Comparison of ENCODE assay signal across 22 mouse cellular contexts in the genomic region with DNA sequence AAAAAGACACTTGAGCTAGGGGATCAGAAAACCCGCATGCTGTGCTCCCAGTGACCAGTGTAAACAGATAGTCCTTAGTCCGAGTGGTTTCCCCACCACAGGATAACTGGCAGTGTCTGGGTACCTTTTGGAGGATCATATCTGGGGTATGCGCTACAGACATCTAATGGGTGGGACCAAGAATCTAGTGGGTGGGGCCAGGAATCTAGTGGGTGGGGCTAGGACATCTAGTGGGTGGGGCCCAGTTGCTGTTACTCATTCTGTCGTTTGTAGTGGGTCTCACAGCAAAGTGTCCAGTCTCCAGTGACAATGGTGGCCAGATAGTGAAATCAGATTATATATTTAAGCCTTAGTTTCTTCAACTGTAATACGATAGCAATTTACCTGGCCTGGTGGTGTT. TPM values are rescaled to one million over a fixed set of nuclear protein-coding genes. Genes with fewer than 3 reads are reported as not detected.
DNase-seq lines count a peak whose midpoint lies in the region; ATAC-seq and TF ChIP-seq lines count a peak whose summit lies in the region.
"Had no signal": no experiment of that assay in that cellular context is flagged by ENCODE, and none has a peak within 500 bp of the region (broad histone marks: within the 10 kb centered on the region; RNA-seq: fewer than 3 reads in every experiment).

No protein-coding gene starts in this region.

- TF ChIP-seq POLR2A in MEL (IDR thresholded peaks at IDR 0.05; ENCODE audit: control insufficient read depth in 1 of 2, insufficient read depth in 1 of 2, low read depth in 1 of 2, low read length in 2 of 2, poor library complexity in 1 of 2) = no peak

- no peak for TF ChIP-seq CTCF in MEL (IDR thresholded peaks at IDR 0.05 in 2 of 3, conservative IDR thresholded peaks at IDR 0.05 in 1 of 3; ENCODE audit: control insufficient read depth in 1 of 3, insufficient read depth in 1 of 3, low read depth in 2 of 3, low read length in 3 of 3, poor library complexity in 1 of 3, severe bottlenecking in 1 of 3)

- H3K4me3 ChIP-seq in MEL (ENCODE audit: control insufficient read depth in 1 of 2, insufficient read depth in 1 of 2, low read depth in 2 of 2, low read length in 2 of 2) = no peak overlapping the region
- H3K4me3 ChIP-seq in liver, embryonic 16.5 days (ENCODE audit: low read depth, low read length) = no peak overlapping the region
- H3K4me3 ChIP-seq: heart, adult 2 months; hindbrain, embryonic 13.5 days had no signal

- H3K9me3 ChIP-seq in MEL (replicated peaks; ENCODE audit: insufficient read depth, low read length) = no peaks in the 10 kb centered on the region
- no peaks in the 10 kb centered on the region for H3K9me3 ChIP-seq in liver, embryonic 16.5 days (replicated peaks; ENCODE audit: control insufficient read depth, low read length)
- H3K9me3 ChIP-seq: hindbrain, embryonic 13.5 days had no signal

- H3K27ac ChIP-seq in MEL (ENCODE audit: control insufficient read depth, low read depth, low read length) = no peak overlapping the region
- H3K27ac ChIP-seq in liver, embryonic 16.5 days (ENCODE audit: low read length) = no peak overlapping the region
- H3K27ac ChIP-seq: heart, adult 2 months; hindbrain, embryonic 13.5 days had no signal

- H3K36me3 ChIP-seq in MEL (ENCODE audit: control insufficient read depth in 1 of 2, insufficient read depth in 2 of 2, low read length in 2 of 2) = peaks cover 0 to 9% of the 10 kb centered on the region in 2 experiments; a peak in 2 of 4 replicates
- no peaks in the 10 kb centered on the region for H3K36me3 ChIP-seq in liver, embryonic 16.5 days (ENCODE audit: control insufficient read depth, insufficient read depth)
- H3K36me3 ChIP-seq: G1E; hindbrain, embryonic 13.5 days had no signal

- ATAC-seq in liver, embryonic 16.5 days (ENCODE audit: low read depth) = peak; percentile 33; the same call in 1 of the 2 replicates
- ATAC-seq in cerebellum, adult (ENCODE audit: insufficient number of reproducible peaks, low FRiP score, low TSS enrichment) = no peak
- ATAC-seq: forebrain, postnatal 0 days had no signal

- no peaks in the 10 kb centered on the region for H3K27me3 ChIP-seq in MEL (ENCODE audit: control insufficient read depth in 1 of 2, insufficient read depth in 2 of 2, low read length in 2 of 2)
- H3K27me3 ChIP-seq in liver, embryonic 16.5 days (ENCODE audit: control insufficient read depth, insufficient read depth, low read depth, low read length) = no peaks in the 10 kb centered on the region
- H3K27me3 ChIP-seq: hindbrain, embryonic 13.5 days had no signal

- H3K79me2 ChIP-seq in MEL (ENCODE audit: control insufficient read depth, insufficient read depth, low read length, poor library complexity) = no peaks in the 10 kb centered on the region

- H3K4me1 ChIP-seq in MEL (ENCODE audit: control insufficient read depth in 1 of 2, insufficient read depth in 2 of 2, low read length in 2 of 2) = peaks cover 3 to 17% of the 10 kb centered on the region in 2 experiments
- peaks cover 46% of the 10 kb centered on the region for H3K4me1 ChIP-seq in liver, embryonic 16.5 days (ENCODE audit: control insufficient read depth, low read depth, low read length)
- H3K4me1 ChIP-seq: hindbrain, embryonic 13.5 days had no signal

- TF ChIP-seq RAD21 in MEL (IDR thresholded peaks at IDR 0.05; ENCODE audit: low read depth, low read length) = no peak

- no peak overlapping the region for H3K4me2 ChIP-seq in liver, embryonic 16.5 days (ENCODE audit: low read depth, low read length)
- H3K4me2 ChIP-seq: hindbrain, embryonic 13.5 days had no signal

- H3K9ac ChIP-seq in MEL (ENCODE audit: control insufficient read depth, low read depth, low read length, poor library complexity, severe bottlenecking) = no peak overlapping the region
- no peak overlapping the region for H3K9ac ChIP-seq in liver, embryonic 16.5 days (ENCODE audit: low read depth, low read length)
- H3K9ac ChIP-seq: forebrain, postnatal 0 days; hindbrain, embryonic 13.5 days had no signal

- 36% methylated on average over 5 of the region's 5 CpGs for WGBS in liver, embryonic 16.5 days (ENCODE audit: insufficient replicate concordance)

- TF ChIP-seq EP300 in MEL (IDR thresholded peaks at IDR 0.05; ENCODE audit: low read depth in 1 of 2, low read length in 2 of 2) = no peak

- DNase-seq in MEL (ENCODE audit: low read depth, low spot score) (peak; percentile 11), liver (peak; percentile 86)
- peak; percentile 75 for DNase-seq in c-Kit-negative CD71-positive TER-119-positive erythroid progenitor cells, embryonic 14.5 days (ENCODE audit: low read depth, low spot score)
- no peak for DNase-seq in adrenal gland, postnatal 36 days
- DNase-seq in heart, adult 9 months (ENCODE audit: low spot score in 2 of 2) = no peak
- DNase-seq in kidney, postnatal 4 days = no peak
- DNase-seq: B cell, adult 2 months; cerebellum, adult 9-10 months; forebrain, postnatal 0 days; gastrocnemius, postnatal 14 days; heart, adult 2 months; heart, postnatal 36 days; kidney, adult 11 months; lung, adult 18-20 months; lung, postnatal 10 days; midbrain, embryonic 14.5 days; right cerebral cortex, postnatal 14 days had no signal

TF ChIP-seq in MEL, 35 proteins besides CTCF, POLR2A, EP300 and RAD21:
- TF ChIP-seq POLR2AphosphoS5 (IDR thresholded peaks at IDR 0.05; ENCODE audit: borderline replicate concordance, low read depth, low read length) (no peak), MYC (IDR thresholded peaks at IDR 0.05; ENCODE audit: low read depth, low read length) (no peak), POLR2AphosphoS2 (IDR thresholded peaks at IDR 0.05; ENCODE audit: low read length) (no peak), CHD1 (IDR thresholded peaks at IDR 0.05; ENCODE audit: low read depth, low read length) (no peak), ZKSCAN1 (IDR thresholded peaks at IDR 0.05; ENCODE audit: low read depth, low read length) (no peak), GATA1 (IDR thresholded peaks at IDR 0.05; ENCODE audit: low read depth, low read length) (no peak), SIN3A (IDR thresholded peaks at IDR 0.05; ENCODE audit: low read length) (no peak), KAT2A (conservative IDR thresholded peaks at IDR 0.05; ENCODE audit: low read depth, low read length) (no peak), MEF2A (IDR thresholded peaks at IDR 0.05; ENCODE audit: extremely low read depth, insufficient replicate concordance, low read depth, low read length, poor library complexity, severe bottlenecking) (no peak)

RNA-seq across cellular contexts. Expression of a gene that starts 14.5 kb away (rescaled TPM):
- total RNA-seq in MEL (2012; rRNA removed) = 0.13 and 0.42 TPM in 2 replicates
- under 1 TPM in 1 of 2 experiments, not detected in 1; 0.29 TPM for polyA plus RNA-seq in MEL (2012; ENCODE audit: insufficient read depth in 1 of 2, insufficient read length in 2 of 2, low read depth in 1 of 2, low replicate concordance in 2 of 2, missing spikeins in 1 of 2)
- 10.4 and 11.9 TPM in 2 replicates for polyA plus RNA-seq in liver, embryonic 16.5 days (2015; fragmentation: Nextera tagmentation; extraction: Ambion mirVana)
- 1 to 10 TPM; 7.6 to 7.9 TPM for total RNA-seq in adrenal gland, postnatal 36 days (2021)
- total RNA-seq: CH12.LX had no signal

Comparison
In these comparisons a context has a peak if more than half of its experiments do, and no peak if none do; other contexts are left out.
1. DNase-seq: peak in MEL (single experiment), c-Kit-negative CD71-positive TER-119-positive erythroid progenitor cells, embryonic 14.5 days (single experiment) and liver (single experiment); none in adrenal gland, postnatal 36 days (0 of 2), heart, adult 9 months (0 of 2) and kidney, postnatal 4 days (0 of 2).